Mouse (Mus musculus) thymus, adult 2 months (tissue): ENCODE measurements around the gene Heg1.

Source experiments
- CTCF ChIP-seq: fragments of 200-500 bp; IDR thresholded peaks from 2 replicates; pipeline ENCODE4 v1.5.1; 2012; ENCODE audit warnings: mild to moderate bottlenecking, control low read depth, low read length, moderate library complexity, borderline replicate concordance; ENCODE audit not compliant: control insufficient read depth, poor library complexity, insufficient read depth; ENCODE audit errors: extremely low read depth
- POLR2A ChIP-seq: fragments of 200-500 bp; IDR thresholded peaks from 2 replicates; pipeline ENCODE4 v1.6.1; 2012; ENCODE audit warnings: mild to moderate bottlenecking, low read length, control low read depth, moderate library complexity; ENCODE audit not compliant: control insufficient read depth, poor library complexity, insufficient read depth; ENCODE audit errors: extremely low read depth

DNA sequence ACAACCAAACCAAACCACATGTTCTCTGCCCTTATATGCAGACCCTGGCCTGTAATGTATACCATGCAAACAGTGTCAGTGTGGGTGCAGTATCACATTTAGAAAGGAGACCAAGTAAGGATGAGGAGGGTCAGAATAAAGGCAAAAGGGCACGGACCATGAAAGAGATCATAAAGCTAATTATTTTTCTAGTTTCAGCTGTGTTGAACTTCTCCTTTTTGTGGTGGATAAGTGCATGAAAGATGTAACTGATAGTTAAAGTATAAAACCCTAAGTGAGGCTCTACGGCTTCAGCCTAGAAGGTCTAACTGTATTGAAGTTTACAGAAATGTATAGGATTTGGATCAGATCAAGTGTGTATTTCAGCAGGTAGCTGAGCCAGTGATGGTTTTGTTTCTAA lies 63.8 kb downstream of the Heg1 start:
- TF ChIP-seq CTCF: no peak
- TF ChIP-seq POLR2A: no peak
